Mouse (Mus musculus): ENCODE results near the gene Olfr910.

Gene Olfr910

DNA sequence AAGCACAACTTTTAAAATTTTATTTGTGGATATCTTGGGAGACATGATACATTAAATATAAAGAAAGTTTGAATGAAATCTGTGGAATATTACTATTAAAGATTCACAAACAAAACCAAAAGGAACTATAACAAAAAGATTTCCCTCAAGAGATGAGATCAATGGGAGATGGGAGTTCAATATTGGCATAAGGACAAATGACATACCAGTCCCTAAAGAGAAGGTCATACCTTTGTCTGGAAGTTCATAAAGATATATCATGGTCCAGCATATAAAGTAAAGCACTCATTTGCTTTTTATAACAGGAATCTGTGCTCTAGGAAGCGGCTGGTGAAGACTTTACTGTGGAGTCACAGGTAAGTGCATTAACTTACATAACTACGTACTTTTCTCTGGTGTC, at the start of gene Olfr910:
Gene Olfr910 (plus strand): TSS at position 301 of the 400 bp plus-strand sequence.
- no peak for DNase-seq (ENCODE audit: low spot score)

DNA sequence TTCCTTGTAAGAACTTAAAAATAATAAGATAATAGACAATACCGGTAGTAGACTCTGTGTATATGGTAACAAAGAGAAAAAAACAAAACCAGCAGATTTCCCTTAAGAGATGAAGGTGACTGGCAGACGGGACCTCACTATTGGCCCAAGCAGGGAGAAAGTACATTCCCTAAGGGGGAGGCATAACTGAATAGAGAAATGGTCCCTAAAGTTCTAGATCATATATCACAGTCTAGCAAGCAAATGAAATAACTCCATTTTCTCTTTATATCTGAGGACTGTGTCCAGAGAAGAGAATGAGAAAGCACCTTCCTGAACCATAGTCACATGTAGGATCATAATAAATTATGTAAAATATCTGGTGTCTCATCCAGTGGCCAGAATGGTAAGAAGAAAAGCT, 42.1 kb upstream of the Olfr910 start, which contains the start of gene Olfr907:
Gene Olfr907 (plus strand): TSS at position 301 of the 400 bp plus-strand sequence.
- no peak for DNase-seq (ENCODE audit: low spot score)

DNA sequence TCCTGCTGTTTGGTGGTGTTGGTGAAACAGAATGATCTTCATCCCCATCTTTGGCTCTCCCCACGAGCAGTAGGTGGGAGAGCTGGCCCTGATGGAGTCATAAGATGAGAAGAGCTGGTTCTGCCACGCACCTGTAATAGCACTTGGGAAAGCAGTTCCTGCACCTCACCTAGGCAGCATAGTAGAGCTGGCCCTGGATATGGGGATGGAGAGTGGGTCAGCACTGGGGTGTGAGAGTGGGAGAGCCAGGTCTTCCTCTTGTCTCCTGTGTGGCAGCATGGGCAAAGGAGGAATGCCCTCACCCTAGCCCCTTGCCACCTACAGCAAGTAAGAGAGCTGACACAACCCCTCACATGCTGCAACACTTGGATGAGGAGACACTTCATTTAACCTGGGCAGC, 25.3 kb upstream of the Olfr910 start:
- no peak for DNase-seq (ENCODE audit: low spot score)

DNA sequence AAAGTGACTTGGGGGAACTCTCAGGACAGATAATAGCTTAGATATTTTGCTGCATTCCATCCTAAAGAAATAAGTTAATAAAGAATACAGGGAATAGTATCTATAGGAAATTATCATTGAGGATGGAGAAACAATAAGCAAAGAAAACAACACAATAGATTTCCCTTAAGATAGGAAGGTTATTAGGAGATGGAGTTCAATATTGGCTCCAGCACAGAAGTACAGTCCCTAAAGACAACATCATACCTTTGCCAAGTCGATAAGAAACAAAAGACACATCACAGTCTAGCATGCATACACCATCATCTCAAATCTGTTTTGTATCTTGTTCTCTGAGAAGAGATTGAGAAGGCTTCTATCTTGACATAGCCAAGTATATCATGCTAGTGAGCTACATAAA, 16.4 kb upstream of the Olfr910 start, which contains the start of gene Olfr911-ps1:
Gene Olfr911-ps1 (plus strand): TSS at position 301 of the 400 bp plus-strand sequence.
- no peak for DNase-seq (ENCODE audit: low spot score)

DNA sequence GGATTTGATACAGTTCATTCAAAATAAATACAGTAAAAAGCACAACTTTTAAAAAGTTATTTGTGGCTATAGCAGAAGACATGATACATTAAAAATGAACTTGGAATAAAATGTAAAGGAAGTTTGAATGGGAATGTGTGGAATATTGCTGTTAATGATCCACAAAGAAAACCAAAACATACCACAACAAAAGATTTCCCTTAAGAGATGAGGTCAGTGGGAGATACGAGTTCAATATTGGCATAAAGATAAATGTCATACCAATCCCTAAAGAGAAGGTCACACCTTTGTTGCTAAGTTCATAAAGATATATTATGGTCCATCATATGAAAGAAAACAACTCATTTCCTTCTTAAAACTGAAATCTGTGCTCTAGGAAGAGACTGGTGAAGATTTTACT, 42.2 kb downstream of the Olfr910 start, which contains the start of gene Olfr912:
Gene Olfr912 (plus strand): TSS at position 301 of the 400 bp plus-strand sequence.
- no peak for DNase-seq (ENCODE audit: low spot score)

All from ovary, postnatal 10 days (tissue).